Mouse (Mus musculus): Measurements from ENCODE around the gene Lrp2.

GRCm38 (mm10) chr2:69418294-69418881 lies 167.5 kb downstream of the Lrp2 start:
- no peak for TF ChIP-seq GATA1 (IDR thresholded peaks at IDR 0.05; ENCODE audit: borderline replicate concordance, low read length)
- no peak for TF ChIP-seq FLI1 (IDR thresholded peaks at IDR 0.05; ENCODE audit: low read length)
